Mouse (Mus musculus): Measurements from ENCODE around the gene Neurl1b.

- TF ChIP-seq CTCF (IDR thresholded peaks at IDR 0.05; ENCODE audit: low read depth) (no peak), EP300 (optimal IDR thresholded peaks at IDR 0.05) (no peak)
Observed at GRCm38 (mm10) chr17:26437089-26437815, 22.6 kb downstream of the Neurl1b start.

Measured in stomach, postnatal 0 days (tissue).